Mouse (Mus musculus) Patski (cell line): ENCODE results near the gene Gm11111. TPM values are rescaled to one million over a fixed set of nuclear protein-coding genes. Genes with fewer than 3 reads are reported as not detected.

Experiments
- ATAC-seq: fragments of 100-300 bp; one replicate; pipeline ENCODE4 v1.8.0; 2021
- CTCF ChIA-PET: fragments of 350-600 bp; sonication (Branson Sonifier 250); formaldehyde crosslinking; loops from one replicate; lab custom pipeline; 2022; ENCODE audit warnings: inconsistent platforms; lab: Charles Lee
- POLR2A ChIA-PET: fragments of 350-600 bp; sonication (Branson Sonifier 250); formaldehyde crosslinking; loops from one replicate; lab custom pipeline; 2022; ENCODE audit warnings: antibody characterized with exemption, inconsistent platforms; lab: Charles Lee
- DNase-seq: peaks from one replicate; pipeline ENCODE4 v3.0.0-alpha.2; 2011; ENCODE audit warnings: low read depth, low spot score
- H3K27me3 ChIP-seq: fragments of 371-371 bp; one replicate; pipeline ENCODE4 v1.5.1; 2021
- CTCF ChIP-seq: fragments of 100-300 bp; IDR thresholded peaks from one replicate; pipeline ENCODE4 v1.5.1; 2021
- in situ Hi-C: fragments of 300-500 bp; cut with MboI; formaldehyde crosslinking; loops from 3 replicates; pipeline ENCODE4 v1.11.1; 2018; ENCODE audit warnings: low pct_unique_long_range_greater_than_20kb, mixed read lengths
- polyA plus RNA-seq: library from polyadenylated mRNA; unstranded; gene quantifications from one replicate; pipeline ENCODE4 v1.2.3, GENCODE M21; 2021

Gm11111 gene
- polyA plus RNA-seq, 1 experiment from 2014 or later, result not detected

DNA sequence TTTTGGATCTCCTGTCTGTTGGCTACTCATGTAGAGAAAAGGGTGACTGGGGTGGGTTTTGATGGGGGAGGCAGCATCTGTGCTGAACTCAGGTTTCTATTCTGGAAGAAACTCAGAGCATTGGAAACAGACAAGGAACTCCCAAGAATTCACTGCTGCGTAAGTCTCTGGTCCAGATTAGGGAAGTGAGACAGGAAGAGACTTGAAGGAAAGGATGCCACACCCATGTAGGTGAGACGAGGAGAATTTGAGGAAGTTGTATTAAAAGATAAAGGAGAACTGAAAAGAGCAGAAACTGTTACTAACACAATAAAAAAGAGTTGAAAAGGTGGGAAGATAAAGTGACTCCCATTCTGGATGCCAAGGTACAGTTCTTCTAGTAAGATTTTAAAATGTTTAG, 25.9 kb downstream of the Gm11111 start:
- H3K27me3 ChIP-seq, result no peaks in the 10 kb centered on the region
- TF ChIP-seq CTCF, result no peak
- ATAC-seq (no peak), DNase-seq (no peak)
- POLR2A ChIA-PET, result no interaction called here
- CTCF ChIA-PET, result interaction anchor here (1.5 to 1.6 kb wide), 2 partner anchors 20 to 162 kb away, joined by 3 read pairs; no protein-coding TSS in a partner anchor
- in situ Hi-C loops, result no loop called here

DNA sequence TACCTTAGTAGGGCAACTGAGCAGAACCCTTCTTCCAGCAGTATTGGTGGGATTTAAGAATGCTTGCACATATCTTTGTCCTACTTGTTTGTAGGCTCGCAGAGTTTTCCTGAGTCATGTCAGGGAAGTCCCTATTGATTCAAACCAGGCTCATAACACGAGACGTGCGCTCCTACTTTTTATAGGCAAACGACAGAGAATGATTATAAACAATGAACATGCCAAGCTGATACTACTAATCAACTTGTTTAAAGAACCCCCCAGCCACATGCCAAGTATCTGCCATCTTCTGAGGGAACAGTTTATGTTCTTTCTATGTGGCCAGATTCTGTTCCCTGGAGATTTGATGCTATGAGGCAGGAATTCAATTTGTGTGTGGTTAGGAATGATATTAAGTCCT, 28.3 kb downstream of the Gm11111 start:
- no peak for TF ChIP-seq CTCF
- H3K27me3 ChIP-seq, result no peaks in the 10 kb centered on the region
- no peak for DNase-seq
- CTCF ChIA-PET, result interaction anchor here (1.4 kb wide), 1 partner anchor 10 kb away, joined by 3 read pairs; no protein-coding TSS in a partner anchor
- no peak for ATAC-seq
- POLR2A ChIA-PET, result no interaction called here
- in situ Hi-C loops, result no loop called here

DNA sequence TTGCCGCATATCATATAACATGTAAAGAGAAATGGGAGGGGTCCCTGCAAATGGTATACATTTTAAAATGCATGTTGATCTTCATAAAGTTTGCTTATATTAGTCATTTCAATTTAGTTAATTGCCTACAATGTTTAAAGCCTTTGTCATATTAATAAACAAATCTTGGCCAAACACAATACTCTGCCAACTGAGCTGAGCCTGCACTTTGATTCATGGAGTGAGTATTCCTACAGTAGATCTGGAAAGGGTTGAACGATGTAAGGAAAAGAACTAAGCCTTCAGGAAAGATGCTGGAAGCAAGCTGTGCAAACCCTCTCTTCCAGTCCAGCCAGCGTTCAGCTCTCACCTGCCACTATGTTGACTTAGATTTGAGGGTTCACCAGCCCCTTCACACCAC, 29.6 kb downstream of the Gm11111 start:
- CTCF ChIA-PET, result interaction anchor here (0.9 to 1.4 kb wide), 2 partner anchors 9 to 25 kb away, joined by 3 read pairs; no protein-coding TSS in a partner anchor
- DNase-seq (no peak), ATAC-seq (no peak)
- no peaks in the 10 kb centered on the region for H3K27me3 ChIP-seq
- in situ Hi-C loops, result no loop called here
- POLR2A ChIA-PET, result no interaction called here
- TF ChIP-seq CTCF, result no peak

DNA sequence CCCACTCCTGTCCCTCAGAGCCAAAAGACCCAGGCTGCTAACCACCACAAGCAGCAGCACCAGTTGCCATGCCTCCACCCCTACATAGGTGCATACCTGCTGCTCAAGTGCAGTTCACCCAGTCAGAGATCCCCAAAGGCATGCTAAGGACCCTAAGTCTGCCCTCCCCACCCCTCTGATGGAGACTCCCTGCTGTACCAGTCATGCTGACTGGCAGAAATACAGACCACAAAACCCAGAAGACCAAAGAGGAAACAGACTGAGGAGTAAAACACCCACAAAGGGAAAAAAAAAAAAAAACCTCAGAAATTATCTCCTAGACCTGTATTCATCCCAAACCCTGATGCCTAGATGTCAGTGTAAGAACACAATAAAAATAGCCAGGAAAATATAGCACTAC, 33.4 kb downstream of the Gm11111 start:
- ChIA-PET POLR2A (no interaction called here), CTCF (no interaction called here)
- TF ChIP-seq CTCF, result no peak
- DNase-seq, result no peak
- no peak for ATAC-seq
- in situ Hi-C loops, result no loop called here
- no peaks in the 10 kb centered on the region for H3K27me3 ChIP-seq

Other genes with a start within 250 kb of the Gm11111 start
- 0.23 TPM for gene Cfap299, start 223.4 kb upstream of the Gm11111 start, polyA plus RNA-seq